Mouse (Mus musculus) B cell, adult 2 months (primary cell): ENCODE measurements around the gene Trim46.

Experiments used
- DNase-seq, 2 experiments: peaks; one replicate each; pipeline ENCODE4 v3.0.0; 2022

The Trim46 gene

GRCm38 (mm10) chr3:89246261-89247100 is at the start of gene Trim46:
Gene Trim46 (minus strand): TSS chr3:89246309.
- DNase-seq: peak; percentile 90 to 91

GRCm38 (mm10) chr3:89295685-89296230 is 49.6 kb upstream of the Trim46 start:
- DNase-seq: no peak

DNA sequence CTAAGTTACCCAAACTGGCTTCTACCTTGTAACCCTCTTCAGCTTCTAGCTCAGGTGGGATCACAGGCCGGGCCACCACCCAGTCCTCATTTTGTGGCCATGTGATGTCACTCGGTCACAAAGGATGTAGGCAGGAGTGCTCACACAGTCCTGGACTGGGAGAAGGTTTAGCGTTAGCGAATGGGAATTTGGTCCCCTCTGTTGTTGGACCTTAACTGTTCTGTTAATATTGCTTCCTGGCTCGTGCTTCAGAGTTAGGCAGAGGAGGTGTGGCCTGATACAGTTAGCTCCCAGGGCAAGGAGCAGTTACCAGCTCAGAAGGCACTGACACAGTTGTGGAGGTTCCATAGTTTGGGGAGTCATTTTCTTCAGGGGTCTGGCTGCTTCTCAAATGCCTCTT is 48.1 kb upstream of the Trim46 start:
- DNase-seq: no peak

GRCm38 (mm10) chr3:89293247-89293918 is 47.3 kb upstream of the Trim46 start:
- no peak for DNase-seq

- no peak for DNase-seq
Measured at GRCm38 (mm10) chr3:89292303-89292702, 46.2 kb upstream of the Trim46 start.

DNA sequence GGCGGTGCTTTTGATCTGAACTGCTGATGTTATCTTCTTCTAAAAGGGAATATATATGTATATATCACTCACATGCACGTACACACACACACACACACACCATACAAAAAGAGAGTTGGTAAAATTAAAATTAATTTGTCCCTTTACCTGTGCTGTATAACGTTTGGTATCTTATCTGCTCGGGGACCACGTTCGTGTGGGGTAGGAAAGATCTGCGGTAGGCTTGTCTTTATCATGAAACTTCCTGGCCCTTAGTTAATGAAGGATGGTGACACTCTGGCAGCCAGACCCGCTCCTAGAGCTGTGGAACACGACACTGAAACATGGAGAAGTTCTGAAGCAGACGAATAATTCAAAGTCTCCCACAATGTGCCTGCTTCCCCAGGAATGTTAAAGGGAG is 45.8 kb upstream of the Trim46 start:
- no peak for DNase-seq

DNA sequence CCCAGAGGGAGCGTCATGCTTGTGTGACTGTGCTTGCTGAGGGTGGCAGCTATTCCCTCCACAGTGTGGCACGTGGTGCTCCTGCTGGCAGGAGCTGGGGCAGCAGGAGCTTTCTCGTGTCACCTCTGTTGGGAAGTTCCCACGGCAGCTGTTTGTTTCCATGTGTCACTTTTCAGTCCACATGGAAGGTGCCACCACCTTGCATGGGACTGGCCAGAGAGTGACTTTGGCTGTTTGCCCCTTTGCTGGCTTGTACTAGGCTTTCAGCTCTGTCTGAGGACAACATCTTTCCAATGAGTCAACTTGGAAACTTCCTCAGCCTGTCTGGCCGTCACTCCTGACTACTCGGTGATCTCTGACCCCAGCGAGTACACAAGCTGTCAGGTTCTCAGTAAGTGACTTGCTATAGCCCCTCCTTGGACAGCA is 42.4 kb upstream of the Trim46 start:
- no peak for DNase-seq

GRCm38 (mm10) chr3:89287286-89287685 is 41.2 kb upstream of the Trim46 start:
- no peak for DNase-seq

- no peak for DNase-seq
Measured at GRCm38 (mm10) chr3:89285526-89285925, 39.4 kb upstream of the Trim46 start.

DNA sequence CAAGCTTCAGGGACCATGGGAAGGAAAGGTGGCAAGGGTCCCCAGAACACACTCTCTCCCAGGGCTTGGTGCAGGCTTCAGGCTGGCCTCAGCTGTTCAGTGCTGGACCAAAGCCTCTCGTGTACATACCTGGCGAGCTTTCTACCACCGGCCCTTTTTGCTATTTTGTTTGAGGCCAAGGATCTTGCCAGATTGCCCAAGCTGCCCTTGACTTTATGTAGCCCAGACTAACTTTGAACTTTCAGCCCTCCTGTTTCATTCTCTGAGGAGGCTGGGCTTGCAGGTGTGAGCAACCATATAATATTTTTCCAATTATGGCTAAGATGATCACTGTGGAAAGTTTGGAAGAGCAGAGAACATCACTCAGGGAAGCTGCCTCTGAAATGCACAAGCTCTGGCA is 38.2 kb upstream of the Trim46 start:
- no peak for DNase-seq

GRCm38 (mm10) chr3:89282291-89282643 is 36.2 kb upstream of the Trim46 start:
- DNase-seq: no peak

DNA sequence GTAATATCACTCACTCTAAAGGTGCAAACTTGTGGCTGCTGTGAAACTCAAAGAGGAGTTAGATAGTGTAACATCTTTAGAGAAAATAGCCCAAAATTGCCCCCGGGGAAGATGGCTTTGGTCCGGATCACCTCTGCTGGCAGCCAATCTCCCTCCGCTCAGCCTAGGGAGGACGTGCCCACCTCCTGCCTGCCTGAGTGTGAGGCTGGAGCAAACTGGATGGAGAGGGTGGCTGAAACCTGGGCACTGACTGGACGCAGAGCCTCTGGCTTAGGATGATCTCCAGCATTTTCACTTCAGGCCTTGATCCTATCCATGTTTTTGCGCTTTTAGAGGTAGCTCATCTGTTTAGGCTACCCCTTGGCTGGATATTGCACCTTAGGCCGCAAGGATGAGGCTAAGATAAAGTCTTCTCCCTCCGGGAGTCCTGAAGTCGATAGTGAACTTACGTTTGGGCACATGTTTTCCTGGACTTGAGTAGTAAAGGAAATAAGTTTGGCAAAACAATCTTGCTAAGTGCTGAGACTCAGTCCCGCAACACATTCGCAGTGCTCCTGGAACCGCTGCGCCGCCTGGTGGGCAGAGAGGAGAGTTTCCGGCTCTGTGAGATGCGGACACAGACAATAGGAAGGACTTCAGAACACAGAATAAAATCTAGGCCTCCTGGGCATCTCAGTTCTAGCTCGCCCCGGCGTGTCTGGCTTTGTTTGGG is 35.6 kb upstream of the Trim46 start:
- DNase-seq: peak; percentile 91 to 92

DNA sequence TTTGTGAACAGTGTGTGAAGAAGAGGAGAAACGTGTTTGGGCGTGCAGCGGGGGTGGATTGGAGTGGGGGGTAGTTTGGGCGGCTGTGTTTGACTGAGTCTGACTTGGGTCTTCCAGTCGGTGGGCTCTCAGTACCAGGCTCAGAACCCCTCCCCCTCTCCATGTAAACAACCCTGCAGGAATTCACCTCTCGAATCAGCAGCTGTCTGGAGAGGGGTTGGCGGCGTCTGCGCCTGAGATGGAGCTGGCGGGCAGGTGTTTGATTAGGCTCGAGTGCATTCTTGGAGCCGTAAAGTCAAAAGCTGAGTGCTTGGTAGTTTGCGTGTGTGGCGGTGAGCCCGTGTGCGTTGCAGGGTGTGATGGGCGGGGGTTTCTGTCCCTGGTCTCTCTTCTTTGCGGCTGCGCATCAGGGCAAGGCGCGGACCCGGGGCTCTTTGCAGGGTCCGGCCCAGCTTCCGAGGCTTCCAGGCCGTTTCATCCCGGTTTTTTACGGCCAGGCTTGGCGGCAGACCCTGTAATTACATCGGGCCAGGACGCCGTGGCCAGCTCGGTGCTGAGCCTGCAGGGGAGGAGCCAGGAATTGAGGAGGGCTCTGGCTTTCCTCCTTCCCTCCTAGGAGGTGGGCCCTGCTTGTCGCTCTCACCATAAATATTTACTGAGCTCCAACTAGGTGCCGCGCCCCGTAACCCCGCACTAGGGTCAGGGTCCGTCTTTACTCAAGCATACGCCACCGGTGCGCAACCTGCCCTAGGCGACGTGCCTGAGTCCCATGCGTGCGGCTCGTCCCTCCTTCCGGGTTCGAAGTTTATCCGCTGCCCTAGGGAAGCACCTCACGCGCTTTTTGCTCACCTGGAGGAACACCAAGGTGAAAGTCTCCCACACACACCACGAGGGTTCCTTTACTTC is 34.8 kb upstream of the Trim46 start, which contains the start of gene Efna1:
Gene Efna1 (minus strand): TSS at position 537 of the 906 bp plus-strand sequence.
- peak; percentile 28 to 36 for DNase-seq

- DNase-seq: peak; percentile 22 to 35
Measured at GRCm38 (mm10) chr3:89280050-89280605, 34.0 kb upstream of the Trim46 start.

GRCm38 (mm10) chr3:89279153-89279890 is 33.2 kb upstream of the Trim46 start:
- peak; percentile 67 to 68 for DNase-seq

DNA sequence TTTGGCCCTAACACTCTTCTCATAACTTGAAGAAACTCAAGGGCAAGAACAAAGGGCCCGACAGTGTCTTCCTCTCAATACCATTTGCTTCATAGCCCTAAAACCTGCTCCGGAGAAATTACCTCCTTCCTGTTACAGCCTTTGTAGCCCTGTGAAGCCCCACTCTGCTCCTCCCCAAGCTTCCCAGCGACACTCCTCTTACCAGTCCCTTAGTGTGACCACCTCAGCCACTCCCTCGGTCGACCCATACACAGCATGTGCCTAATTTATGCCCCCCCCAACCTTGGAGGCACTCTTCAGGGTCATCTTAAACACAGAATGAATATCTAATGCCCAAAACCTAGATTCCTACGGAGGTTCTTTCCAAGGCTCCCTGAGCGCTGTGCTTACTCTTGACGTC is 32.5 kb upstream of the Trim46 start:
- DNase-seq: no peak

- no peak for DNase-seq
Measured at GRCm38 (mm10) chr3:89278107-89278506, 32.0 kb upstream of the Trim46 start.

DNA sequence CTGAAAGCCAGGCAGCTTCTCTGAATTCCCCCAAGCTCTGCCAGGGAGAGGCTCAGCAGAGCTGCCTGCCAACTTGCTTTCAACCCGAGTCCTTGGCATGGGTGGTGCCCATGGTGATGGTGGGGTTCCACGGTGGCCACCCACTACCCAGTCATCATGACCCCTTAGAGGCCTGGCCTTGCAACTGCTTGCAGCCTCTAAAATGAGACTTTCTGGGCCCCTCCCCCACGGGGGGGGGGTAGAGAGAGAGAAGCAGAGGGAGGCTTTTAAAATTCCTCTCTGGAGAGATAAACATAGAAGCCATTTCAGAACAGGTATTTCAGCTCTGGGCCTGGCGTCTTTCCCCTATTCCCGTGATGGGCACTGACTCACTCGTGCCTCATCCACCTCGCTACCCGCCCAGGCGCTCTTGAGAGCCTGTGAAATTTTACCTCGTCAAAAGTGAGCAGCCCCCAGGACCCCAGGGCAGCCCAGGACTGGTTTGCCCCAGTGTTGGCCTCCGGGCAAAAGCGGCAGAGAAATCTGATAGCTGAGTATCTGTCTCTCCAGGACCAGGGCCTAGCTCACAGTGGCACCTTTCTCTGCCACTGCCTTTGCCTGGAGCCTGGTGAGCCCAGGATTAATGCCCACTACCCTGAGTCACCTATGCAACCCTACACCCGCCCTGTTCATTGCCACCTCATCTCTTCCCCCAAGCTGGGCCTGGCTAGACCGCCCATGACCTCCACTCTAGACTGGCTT is 31.3 kb upstream of the Trim46 start:
- DNase-seq: no peak

DNA sequence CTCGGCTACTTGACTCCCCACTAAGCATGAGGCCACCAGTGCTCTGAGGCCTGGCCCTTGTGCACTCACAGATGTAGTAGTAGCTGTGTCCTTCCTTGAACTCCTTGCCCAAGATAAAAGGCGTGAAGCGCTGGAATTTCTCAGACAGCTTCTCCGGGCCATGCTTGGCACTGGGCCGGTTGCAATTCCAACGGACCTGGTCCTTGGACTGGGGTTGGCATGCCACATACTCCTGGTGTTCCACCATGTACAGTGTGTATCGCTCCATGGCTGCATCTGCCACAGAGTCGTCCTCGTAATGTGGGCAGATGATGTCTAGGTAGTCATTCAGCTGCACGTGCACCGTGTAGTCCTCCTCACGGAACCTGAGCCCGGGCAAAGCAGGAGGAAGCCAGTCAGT is 30.0 kb upstream of the Trim46 start:
- DNase-seq: no peak

- DNase-seq: no peak
Measured at GRCm38 (mm10) chr3:89271760-89272159, 25.7 kb upstream of the Trim46 start.
